Mouse (Mus musculus): Measurements from ENCODE around the gene Lrp2. TPM values are rescaled to one million over a fixed set of nuclear protein-coding genes. Genes with fewer than 3 reads are reported as not detected.

The Lrp2 gene
- polyA plus RNA-seq (2014; fragmentation: Illumina TruSeq; extraction: RNeasy Lipid Tissue Mini Kit (QIAGEN cat#74804); ENCODE audit: low read depth, low replicate concordance) = 0.08 TPM

DNA sequence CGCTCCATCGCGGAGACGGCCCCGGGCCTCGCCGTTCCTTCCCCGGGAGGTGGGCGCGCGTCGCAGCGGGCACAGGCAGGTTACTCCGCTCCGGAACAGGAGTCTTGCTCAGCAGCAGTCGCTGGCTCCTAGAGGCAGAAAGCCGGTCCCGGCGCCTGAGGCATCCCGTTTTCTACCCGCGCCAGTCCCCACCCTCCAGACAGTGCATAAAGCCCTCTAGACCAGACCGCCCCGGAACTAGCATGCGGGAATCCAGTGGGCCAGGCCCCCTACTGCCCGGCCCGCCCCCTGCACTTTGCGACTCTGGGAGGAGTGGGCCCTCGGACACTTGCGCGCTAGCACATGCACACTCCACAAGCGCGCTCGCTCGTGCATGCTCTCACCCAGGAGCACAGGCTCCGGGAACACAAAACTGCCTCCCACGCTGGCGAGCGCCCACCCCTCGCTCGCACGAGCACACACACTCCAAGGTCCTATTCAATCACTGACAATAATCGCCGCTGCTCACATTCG lies at the start of gene Lrp2:
Lrp2 (minus strand) TSS at position 180 of the 513 bp plus-strand sequence.

DNA sequence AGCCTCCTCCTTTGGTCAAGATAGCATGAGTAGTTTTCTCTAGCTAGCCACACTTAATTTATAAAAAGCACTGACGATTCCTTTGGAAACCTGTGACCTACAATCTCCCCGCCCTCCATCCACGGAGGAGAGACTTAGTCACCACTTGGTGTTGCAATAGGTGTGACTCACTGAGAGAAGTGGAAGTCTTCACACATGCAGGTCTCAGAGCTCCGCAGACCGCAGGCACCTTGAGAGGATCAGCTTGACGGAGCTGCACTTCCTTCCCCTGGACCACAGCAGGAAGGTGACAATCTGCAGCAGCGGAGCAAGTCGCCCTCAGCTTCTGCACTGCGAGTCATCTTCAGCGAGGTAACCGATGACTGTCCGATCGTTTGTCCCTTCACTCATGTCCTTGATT lies 205.6 kb downstream of the Lrp2 start, which contains the start of gene Dhrs9:
Dhrs9 (plus strand) TSS at position 165 of the 400 bp plus-strand sequence.

Other genes starting within 250 kb of the Lrp2 start
- 609 TPM for gene Abcb11, start 243.4 kb downstream of the Lrp2 start, polyA plus RNA-seq (2014; fragmentation: Illumina TruSeq; extraction: RNeasy Lipid Tissue Mini Kit (QIAGEN cat#74804); ENCODE audit: low read depth, low replicate concordance)
- 5.3 TPM for gene Dhrs9, start 205.6 kb downstream of the Lrp2 start, polyA plus RNA-seq (2014; fragmentation: Illumina TruSeq; extraction: RNeasy Lipid Tissue Mini Kit (QIAGEN cat#74804); ENCODE audit: low read depth, low replicate concordance)
- 12.2 TPM for gene Bbs5, start 61.1 kb upstream of the Lrp2 start, polyA plus RNA-seq (2014; fragmentation: Illumina TruSeq; extraction: RNeasy Lipid Tissue Mini Kit (QIAGEN cat#74804); ENCODE audit: low read depth, low replicate concordance)
- gene Klhl41, start 84.1 kb upstream of the Lrp2 start, polyA plus RNA-seq (2014; fragmentation: Illumina TruSeq; extraction: RNeasy Lipid Tissue Mini Kit (QIAGEN cat#74804); ENCODE audit: low read depth, low replicate concordance) = not detected
- gene Fastkd1, start 127.5 kb upstream of the Lrp2 start, polyA plus RNA-seq (2014; fragmentation: Illumina TruSeq; extraction: RNeasy Lipid Tissue Mini Kit (QIAGEN cat#74804); ENCODE audit: low read depth, low replicate concordance) = 33.9 TPM
- 51.1 TPM for gene Ppig, start 136.5 kb upstream of the Lrp2 start, polyA plus RNA-seq (2014; fragmentation: Illumina TruSeq; extraction: RNeasy Lipid Tissue Mini Kit (QIAGEN cat#74804); ENCODE audit: low read depth, low replicate concordance)
- gene Ccdc173, start 203.5 kb upstream of the Lrp2 start, polyA plus RNA-seq (2014; fragmentation: Illumina TruSeq; extraction: RNeasy Lipid Tissue Mini Kit (QIAGEN cat#74804); ENCODE audit: low read depth, low replicate concordance) = 0.85 TPM
- gene Phospho2, start 203.6 kb upstream of the Lrp2 start, polyA plus RNA-seq (2014; fragmentation: Illumina TruSeq; extraction: RNeasy Lipid Tissue Mini Kit (QIAGEN cat#74804); ENCODE audit: low read depth, low replicate concordance) = 41.3 TPM
- gene Klhl23, start 235.9 kb upstream of the Lrp2 start, polyA plus RNA-seq (2014; fragmentation: Illumina TruSeq; extraction: RNeasy Lipid Tissue Mini Kit (QIAGEN cat#74804); ENCODE audit: low read depth, low replicate concordance) = 1.2 TPM

Measured in liver, adult 10 weeks (tissue).